Mouse (Mus musculus) forebrain, embryonic 15.5 days (tissue): ENCODE data around the gene Tceanc2. TPM values are rescaled to one million over a fixed set of nuclear protein-coding genes. Genes with fewer than 3 reads are reported as not detected.

Experiments
- ATAC-seq: fragments of 200-750 bp; cut with Nextera tagmentation; replicated peaks from 2 replicates; pipeline ENCODE4 v1.8.0; 2017; ENCODE audit warnings: mild to moderate bottlenecking, moderate TSS enrichment, moderate library complexity
- H3K27ac ChIP-seq: fragments of 300-500 bp; sonication (generic); replicated peaks from 2 replicates; pipeline ENCODE4 v1.5.1; 2015; ENCODE audit warnings: mild to moderate bottlenecking, inconsistent platforms
- H3K27me3 ChIP-seq: fragments of 300-500 bp; sonication (generic); 2 replicates; pipeline ENCODE4 v1.6.1; 2015; ENCODE audit warnings: inconsistent platforms
- H3K36me3 ChIP-seq: fragments of 300-500 bp; sonication (generic); 2 replicates; pipeline ENCODE4 v1.6.1; 2015; ENCODE audit warnings: mild to moderate bottlenecking, inconsistent platforms
- H3K4me1 ChIP-seq: fragments of 300-500 bp; sonication (generic); 2 replicates; pipeline ENCODE4 v1.6.1; 2015; ENCODE audit warnings: inconsistent platforms
- H3K4me2 ChIP-seq: fragments of 300-500 bp; sonication (generic); replicated peaks from 2 replicates; pipeline ENCODE4 v1.6.1; 2015; ENCODE audit warnings: mild to moderate bottlenecking, inconsistent platforms
- H3K4me3 ChIP-seq: fragments of 300-500 bp; sonication (generic); 2 replicates; pipeline ENCODE4 v1.5.1; 2015; ENCODE audit warnings: mild to moderate bottlenecking, inconsistent platforms
- H3K9ac ChIP-seq: fragments of 300-500 bp; sonication (generic); replicated peaks from 2 replicates; pipeline ENCODE4 v1.6.1; 2015; ENCODE audit warnings: mild to moderate bottlenecking, inconsistent platforms
- H3K9me3 ChIP-seq: fragments of 300-500 bp; sonication (generic); 2 replicates; pipeline ENCODE4 v1.6.1; 2016; ENCODE audit warnings: inconsistent platforms
- WGBS: fragments of 180-500 bp; shearing (Covaris S2); methylation state at CpG from one replicate; pipeline ENCODE4 v1.1.7; 2015; ENCODE audit warnings: mixed read lengths; 5-methylcytosine and 5-hydroxymethylcytosine counted together
- polyA plus RNA-seq: library from polyadenylated mRNA; unstranded; fragments of >200 nt; fragmentation: Nextera tagmentation; extraction: Ambion mirVana; gene quantifications from 2 replicates; pipeline ENCODE4 v1.2.1, GENCODE M21; 2015

The Tceanc2 gene
- polyA plus RNA-seq, 1 experiment from 2014 or later = 45.9 TPM

DNA sequence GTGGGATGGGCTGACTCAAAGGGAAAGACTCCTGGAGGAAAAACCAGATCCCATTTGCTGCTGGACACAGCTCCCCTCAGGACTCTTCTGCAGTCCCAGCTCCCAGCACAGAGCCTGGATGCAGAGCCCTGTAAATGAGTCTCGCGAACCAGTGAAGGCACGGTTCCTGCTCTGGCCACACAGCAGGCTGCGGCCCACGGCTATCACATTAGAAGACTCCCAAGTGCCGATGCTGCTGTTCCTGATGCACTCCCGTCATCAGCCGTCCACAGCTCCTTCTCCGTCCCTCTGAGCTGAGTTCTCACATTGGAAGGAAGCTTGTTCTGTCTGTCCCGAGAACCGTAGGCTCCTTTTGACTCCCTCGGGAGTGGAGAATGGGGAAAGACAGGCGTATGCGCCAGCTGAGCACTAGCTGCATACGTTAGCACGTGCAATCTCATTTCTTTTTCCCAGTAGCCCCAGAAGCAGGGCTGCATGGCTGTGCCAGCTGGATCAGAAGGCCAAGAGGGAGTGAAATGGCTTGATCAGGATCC lies 82.0 kb downstream of the Tceanc2 start, which contains the start of gene Cdcp2:
TSS of gene Cdcp2 (plus strand) at position 51 of the 533 bp plus-strand sequence.
- no peaks in the 10 kb centered on the region for H3K27me3 ChIP-seq
- no peaks in the 10 kb centered on the region for H3K36me3 ChIP-seq
- H3K4me1 ChIP-seq = peaks cover 3% of the 10 kb centered on the region; the same call in 1 of the 2 replicates
- no peak within 1 kb of the TSS for H3K9ac ChIP-seq
- no peak within 1 kb of the TSS for H3K27ac ChIP-seq
- no peaks in the 10 kb centered on the region for H3K9me3 ChIP-seq
- H3K4me2 ChIP-seq = no peak within 1 kb of the TSS
- ATAC-seq = no peak
- no peak within 1 kb of the TSS for H3K4me3 ChIP-seq
- 58% methylated on average over 16 of the region's 16 CpGs for WGBS

DNA sequence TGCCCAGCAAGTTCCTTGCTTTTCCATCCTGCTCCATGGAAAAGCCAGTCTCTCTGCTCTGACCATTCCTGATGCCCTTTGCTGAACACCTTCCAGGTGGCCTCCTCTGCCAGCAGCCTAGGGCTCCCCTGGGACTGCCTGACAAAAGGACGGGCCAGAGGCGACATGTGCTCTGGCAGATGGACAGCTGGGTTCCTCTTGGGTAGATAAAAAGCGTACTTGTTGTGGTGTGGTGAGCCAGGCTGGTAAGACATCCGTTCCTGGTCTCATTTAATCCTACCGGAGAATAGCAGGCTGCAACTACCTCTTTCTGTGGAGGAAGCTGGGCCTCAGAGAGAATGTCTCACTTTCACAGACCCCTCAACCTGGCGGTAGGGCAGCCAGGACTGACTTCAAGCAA lies 82.9 kb downstream of the Tceanc2 start:
- Histone ChIP-seq H3K27me3 (no peaks in the 10 kb centered on the region), H3K36me3 (no peaks in the 10 kb centered on the region), H3K9ac (no peak overlapping the region), H3K4me2 (no peak overlapping the region), H3K27ac (no peak overlapping the region), H3K4me3 (no peak overlapping the region), H3K9me3 (no peaks in the 10 kb centered on the region), H3K4me1 (peaks cover 3% of the 10 kb centered on the region; the same call in 1 of the 2 replicates)
- WGBS = 33% methylated on average over 6 of the region's 6 CpGs
- ATAC-seq = no peak

DNA sequence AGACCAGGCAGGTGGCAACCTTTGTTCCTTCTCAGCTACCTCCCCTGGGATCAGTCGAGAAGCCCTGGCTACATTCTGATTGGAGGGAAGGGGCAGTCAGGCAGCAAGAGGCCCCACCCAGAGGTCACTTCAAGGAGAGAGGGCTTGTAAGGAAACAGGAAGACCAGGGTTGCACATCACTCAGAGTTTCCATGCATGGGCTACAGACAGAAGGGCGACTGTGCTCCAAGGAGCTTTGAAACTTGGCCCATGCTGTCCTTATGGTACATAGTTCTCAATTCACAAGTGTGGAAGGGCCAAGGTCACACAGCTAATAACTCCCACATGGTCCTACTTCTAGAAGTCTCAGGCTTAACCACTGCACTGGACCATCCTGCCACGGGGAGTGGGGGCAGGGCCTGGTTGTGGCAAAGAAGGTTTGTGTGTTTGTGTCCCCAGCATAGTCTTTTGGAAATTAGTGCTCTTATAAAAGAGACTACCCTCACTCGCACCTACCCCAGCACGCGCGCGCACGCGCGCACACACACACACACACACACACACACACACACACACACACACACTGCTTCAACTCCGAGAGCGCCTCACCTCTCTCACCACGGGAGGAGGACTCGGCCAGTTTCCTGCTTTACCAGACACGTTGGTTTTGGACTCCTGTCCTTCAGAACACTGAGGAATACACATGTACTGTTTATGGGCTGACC lies 84.3 kb downstream of the Tceanc2 start:
- Histone ChIP-seq H3K4me2 (no peak overlapping the region), H3K27ac (no peak overlapping the region), H3K4me3 (no peak overlapping the region), H3K9ac (no peak overlapping the region), H3K4me1 (peaks cover 3% of the 10 kb centered on the region; the same call in 1 of the 2 replicates), H3K36me3 (no peaks in the 10 kb centered on the region), H3K9me3 (no peaks in the 10 kb centered on the region), H3K27me3 (no peaks in the 10 kb centered on the region)
- WGBS = 82% methylated on average over 16 of the region's 16 CpGs
- ATAC-seq = no peak

DNA sequence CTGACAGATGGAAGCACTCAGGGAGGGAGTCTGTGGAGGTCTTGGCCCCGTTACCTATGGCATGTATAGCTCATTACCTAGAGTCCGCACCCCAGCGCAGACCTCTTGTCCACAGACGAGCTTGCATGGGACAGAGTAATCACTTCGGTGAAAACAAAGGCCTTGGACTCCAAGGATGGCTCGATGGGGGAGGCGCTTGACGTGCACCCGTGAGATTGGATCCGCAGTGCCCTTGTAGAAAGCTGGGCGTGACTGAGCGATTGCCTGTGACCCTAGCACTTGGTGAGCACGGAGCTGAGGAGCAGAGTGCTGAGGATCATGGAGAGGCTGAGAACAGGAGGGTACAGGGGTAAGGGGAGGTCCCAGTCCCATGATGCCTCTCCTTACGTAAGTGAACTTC lies 87.2 kb downstream of the Tceanc2 start:
- Histone ChIP-seq H3K27ac (no peak overlapping the region), H3K27me3 (no peaks in the 10 kb centered on the region), H3K4me2 (no peak overlapping the region), H3K9ac (no peak overlapping the region), H3K4me3 (no peak overlapping the region), H3K4me1 (peaks cover 3% of the 10 kb centered on the region; the same call in 1 of the 2 replicates), H3K36me3 (no peaks in the 10 kb centered on the region), H3K9me3 (no peaks in the 10 kb centered on the region)
- WGBS = 83% methylated on average over 14 of the region's 14 CpGs
- ATAC-seq = no peak

- Histone ChIP-seq H3K4me3 (no peak overlapping the region), H3K27me3 (no peaks in the 10 kb centered on the region), H3K4me1 (peaks cover 11% of the 10 kb centered on the region), H3K9me3 (no peaks in the 10 kb centered on the region), H3K27ac (peak overlapping the region; percentile 65), H3K36me3 (no peaks in the 10 kb centered on the region), H3K9ac (no peak overlapping the region), H3K4me2 (no peak overlapping the region)
- 2% methylated on average over 6 of the region's 6 CpGs for WGBS
- peak; percentile 91 for ATAC-seq
These were observed 94.1 kb downstream of the Tceanc2 start for GRCm38 (mm10) chr4:107084858-107085257.

- H3K36me3 ChIP-seq = no peaks in the 10 kb centered on the region
- H3K4me2 ChIP-seq = no peak overlapping the region
- no peak overlapping the region for H3K9ac ChIP-seq
- H3K4me3 ChIP-seq = no peak overlapping the region
- H3K9me3 ChIP-seq = no peaks in the 10 kb centered on the region
- H3K27me3 ChIP-seq = no peaks in the 10 kb centered on the region
- ATAC-seq = peak; percentile 16; the same call in 1 of the 2 replicates
- H3K4me1 ChIP-seq = peaks cover 11% of the 10 kb centered on the region
- WGBS = 27% methylated on average over 1 of the region's 1 CpGs
- H3K27ac ChIP-seq = peak overlapping the region; percentile 65
These were observed 94.6 kb downstream of the Tceanc2 start for GRCm38 (mm10) chr4:107084343-107084742.

Other genes with a start within 250 kb of the Tceanc2 start
- gene Mrpl37, start 112.2 kb downstream of the Tceanc2 start, polyA plus RNA-seq = 76.1 and 80.6 TPM in 2 replicates
- 2.8 and 3.6 TPM in 2 replicates for gene Cyb5rl, start 112.1 kb downstream of the Tceanc2 start, polyA plus RNA-seq
- gene Cdcp2, start 82.2 kb downstream of the Tceanc2 start, polyA plus RNA-seq = not detected in 2 replicates
- 373 and 391 TPM in 2 replicates for gene Tmem59, start 717 bp downstream of the Tceanc2 start, polyA plus RNA-seq
- gene Ldlrad1, start 30.1 kb upstream of the Tceanc2 start, polyA plus RNA-seq = not detected in 2 replicates
- 57.4 and 57.7 TPM in 2 replicates for gene Lrrc42, start 74.4 kb upstream of the Tceanc2 start, polyA plus RNA-seq
- gene Hspb11, start 74.5 kb upstream of the Tceanc2 start, polyA plus RNA-seq = 37.1 and 41.7 TPM in 2 replicates
- not detected in 2 replicates for gene Dio1, start 128.1 kb upstream of the Tceanc2 start, polyA plus RNA-seq
- gene Yipf1, start 135.2 kb upstream of the Tceanc2 start, polyA plus RNA-seq = 53.2 and 54.3 TPM in 2 replicates
- 18.9 and 20.8 TPM in 2 replicates for gene Ndc1, start 188.7 kb upstream of the Tceanc2 start, polyA plus RNA-seq